Mouse (Mus musculus) liver, embryonic 16.5 days (tissue): ENCODE results near the gene Smyd3. TPM values are rescaled to one million over a fixed set of nuclear protein-coding genes. Genes with fewer than 3 reads are reported as not detected.

Experiments
- ATAC-seq: fragments of 200-750 bp; cut with Nextera tagmentation; 2 replicates; pipeline ENCODE4 v1.8.0; 2017; ENCODE audit warnings: low read depth, mild to moderate bottlenecking, moderate number of reproducible peaks, moderate library complexity
- H3K27ac ChIP-seq: fragments of 300-500 bp; sonication (generic); 2 replicates; pipeline ENCODE4 v1.5.1; 2014; ENCODE audit warnings: mild to moderate bottlenecking, low read length
- H3K27me3 ChIP-seq: fragments of 300-500 bp; sonication (generic); 2 replicates; pipeline ENCODE4 v1.6.1; 2014; ENCODE audit warnings: low read depth, low read length, mixed read lengths; ENCODE audit not compliant: control insufficient read depth, insufficient read depth
- H3K36me3 ChIP-seq: fragments of 300-500 bp; sonication (generic); 2 replicates; pipeline ENCODE4 v1.6.1; 2014; ENCODE audit warnings: mild to moderate bottlenecking; ENCODE audit not compliant: control insufficient read depth, insufficient read depth
- H3K4me1 ChIP-seq: fragments of 300-500 bp; sonication (generic); 2 replicates; pipeline ENCODE4 v1.6.1; 2014; ENCODE audit warnings: low read depth, low read length, mixed read lengths; ENCODE audit not compliant: control insufficient read depth
- H3K4me2 ChIP-seq: fragments of 300-500 bp; sonication (generic); 2 replicates; pipeline ENCODE4 v1.6.1; 2014; ENCODE audit warnings: low read depth, low read length, mixed read lengths
- H3K4me3 ChIP-seq: fragments of 300-500 bp; sonication (generic); 2 replicates; pipeline ENCODE4 v1.5.1; 2014; ENCODE audit warnings: low read depth, mild to moderate bottlenecking, low read length
- H3K9ac ChIP-seq: fragments of 300-500 bp; sonication (generic); 2 replicates; pipeline ENCODE4 v1.6.1; 2014; ENCODE audit warnings: low read depth, low read length
- H3K9me3 ChIP-seq: fragments of 300-500 bp; sonication (generic); replicated peaks from 2 replicates; pipeline ENCODE4 v1.6.1; 2016; ENCODE audit warnings: low read length; ENCODE audit not compliant: control insufficient read depth
- WGBS: fragments of 180-500 bp; shearing (Covaris S2); extraction: QIAGEN DNeasy Blood & Tissue Kit; methylation state at CpG from one replicate; pipeline ENCODE4 v1.1.7; 2014; ENCODE audit not compliant: insufficient replicate concordance; 5-methylcytosine and 5-hydroxymethylcytosine counted together
- polyA plus RNA-seq: library from polyadenylated mRNA; unstranded; fragments of >200 nt; fragmentation: Nextera tagmentation; extraction: Ambion mirVana; gene quantifications from 2 replicates; pipeline ENCODE4 v1.2.1, GENCODE M21; 2015

The Smyd3 gene
- polyA plus RNA-seq, 1 experiment from 2014 or later = 6.4 TPM

DNA sequence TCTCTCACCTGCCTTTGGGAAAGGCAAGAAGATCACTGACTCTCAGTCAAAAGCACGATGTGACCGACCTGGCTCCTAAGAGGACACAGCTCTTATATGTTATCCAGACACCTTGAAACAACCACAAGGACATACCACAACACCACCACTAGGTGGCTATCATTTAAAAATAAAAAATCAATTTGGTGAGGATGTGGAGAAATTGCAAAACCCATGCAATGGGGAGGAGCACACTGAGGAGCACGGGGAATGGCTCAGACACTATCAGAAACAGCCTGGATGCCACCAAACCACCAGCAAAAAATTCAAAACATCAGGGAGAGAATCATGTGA lies 380.7 kb downstream of the Smyd3 start:
- no peak overlapping the region for H3K4me3 ChIP-seq
- 51% methylated on average over 3 of the region's 3 CpGs for WGBS
- ATAC-seq = no peak
- no peaks in the 10 kb centered on the region for H3K27me3 ChIP-seq
- no peaks in the 10 kb centered on the region for H3K4me1 ChIP-seq
- no peaks in the 10 kb centered on the region for H3K9me3 ChIP-seq
- no peak overlapping the region for H3K9ac ChIP-seq
- no peaks in the 10 kb centered on the region for H3K36me3 ChIP-seq
- no peak overlapping the region for H3K4me2 ChIP-seq
- H3K27ac ChIP-seq = no peak overlapping the region

GRCm38 (mm10) chr1:179136461-179137144 lies 381.2 kb downstream of the Smyd3 start:
- WGBS = 59% methylated on average over 14 of the region's 14 CpGs
- H3K9ac ChIP-seq = no peak overlapping the region
- no peak overlapping the region for H3K4me3 ChIP-seq
- no peaks in the 10 kb centered on the region for H3K9me3 ChIP-seq
- H3K27ac ChIP-seq = no peak overlapping the region
- no peaks in the 10 kb centered on the region for H3K4me1 ChIP-seq
- no peaks in the 10 kb centered on the region for H3K36me3 ChIP-seq
- H3K27me3 ChIP-seq = no peaks in the 10 kb centered on the region
- H3K4me2 ChIP-seq = no peak overlapping the region
- ATAC-seq = no peak

GRCm38 (mm10) chr1:179129995-179130394 lies 387.8 kb downstream of the Smyd3 start:
- 72% methylated on average over 5 of the region's 5 CpGs for WGBS
- Histone ChIP-seq H3K4me2 (no peak overlapping the region), H3K4me1 (no peaks in the 10 kb centered on the region), H3K9me3 (no peaks in the 10 kb centered on the region), H3K27ac (no peak overlapping the region), H3K27me3 (no peaks in the 10 kb centered on the region), H3K9ac (no peak overlapping the region), H3K36me3 (no peaks in the 10 kb centered on the region), H3K4me3 (no peak overlapping the region)
- no peak for ATAC-seq

GRCm38 (mm10) chr1:179126287-179126686 lies 391.6 kb downstream of the Smyd3 start:
- Histone ChIP-seq H3K9ac (no peak overlapping the region), H3K36me3 (no peaks in the 10 kb centered on the region), H3K4me3 (no peak overlapping the region), H3K27ac (no peak overlapping the region), H3K27me3 (no peaks in the 10 kb centered on the region), H3K9me3 (no peaks in the 10 kb centered on the region), H3K4me2 (no peak overlapping the region), H3K4me1 (no peaks in the 10 kb centered on the region)
- no peak for ATAC-seq
- 65% methylated on average over 3 of the region's 3 CpGs for WGBS

DNA sequence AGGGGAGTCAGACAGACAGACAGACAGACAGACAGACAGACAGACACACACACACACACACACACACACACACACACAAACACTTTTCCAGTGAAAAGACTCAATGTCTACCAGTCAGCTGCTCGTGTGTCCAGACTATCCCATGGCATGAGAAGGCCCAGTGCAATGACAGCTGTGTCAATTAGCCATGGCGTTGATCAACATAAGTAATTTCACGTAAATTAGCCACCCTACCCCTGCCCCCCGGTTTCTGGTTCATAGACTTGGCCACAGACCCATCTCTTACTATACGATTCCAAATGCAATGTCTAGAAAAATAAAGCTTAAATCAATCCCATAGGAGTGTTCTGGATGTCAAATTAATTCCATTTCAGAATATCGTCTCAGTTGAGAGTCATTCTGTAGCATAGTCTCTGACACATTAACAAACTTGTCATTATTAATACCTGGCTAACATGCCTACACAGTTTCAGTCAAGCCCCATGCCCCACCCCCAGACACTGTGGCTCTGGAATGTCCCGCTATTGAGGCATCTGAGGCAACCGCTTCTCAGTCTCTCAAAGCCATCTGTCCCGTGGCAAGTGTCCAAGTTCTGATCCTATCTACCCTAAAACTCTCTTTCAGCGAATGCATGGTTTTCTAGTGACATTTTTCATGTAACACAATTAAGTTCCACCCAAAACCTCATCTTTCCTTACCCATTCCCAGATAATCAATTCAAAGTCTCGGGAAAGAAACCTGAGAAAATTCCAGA lies 395.2 kb downstream of the Smyd3 start:
- H3K4me1 ChIP-seq = no peaks in the 10 kb centered on the region
- no peak overlapping the region for H3K4me3 ChIP-seq
- no peak overlapping the region for H3K27ac ChIP-seq
- no peak for ATAC-seq
- 55% methylated on average over 11 of the region's 11 CpGs for WGBS
- H3K27me3 ChIP-seq = no peaks in the 10 kb centered on the region
- no peak overlapping the region for H3K9ac ChIP-seq
- no peaks in the 10 kb centered on the region for H3K9me3 ChIP-seq
- H3K4me2 ChIP-seq = no peak overlapping the region
- H3K36me3 ChIP-seq = no peaks in the 10 kb centered on the region

DNA sequence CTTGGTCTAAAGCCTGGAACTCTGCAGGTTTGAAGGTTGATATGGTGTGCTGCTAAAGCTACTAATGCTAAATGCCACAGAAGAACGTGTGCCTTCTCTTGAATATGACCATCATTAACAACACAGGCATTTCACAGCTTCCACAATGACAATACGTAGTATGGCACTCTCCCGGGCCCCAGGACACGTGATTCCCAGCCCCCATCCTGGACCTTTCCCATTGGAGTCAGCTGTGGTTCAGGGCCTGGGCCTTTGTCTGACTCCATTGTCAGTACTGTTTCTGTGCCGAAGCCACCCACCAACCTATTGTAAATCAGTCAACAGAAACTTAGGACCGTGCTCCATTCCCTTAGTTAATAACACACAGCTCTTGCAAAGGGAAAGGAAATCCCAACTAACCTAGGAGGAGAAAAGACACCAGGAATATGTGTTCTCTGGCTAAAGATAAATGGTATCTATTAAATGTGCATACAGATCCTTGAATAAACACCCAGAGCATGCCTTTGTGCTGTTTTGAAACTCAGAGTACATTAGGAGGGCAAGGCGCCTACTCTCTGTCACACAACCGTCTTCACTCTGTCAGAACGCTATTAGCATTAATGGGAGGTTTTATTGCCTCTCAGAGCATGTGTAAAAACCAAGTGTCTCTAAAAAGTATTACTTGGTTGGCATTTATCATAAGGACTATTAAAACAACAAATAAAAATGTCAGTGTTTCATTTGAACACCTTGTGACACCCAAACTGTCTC lies 397.4 kb downstream of the Smyd3 start:
- Histone ChIP-seq H3K4me3 (no peak overlapping the region), H3K9ac (no peak overlapping the region), H3K36me3 (no peaks in the 10 kb centered on the region), H3K27me3 (no peaks in the 10 kb centered on the region), H3K4me1 (no peaks in the 10 kb centered on the region), H3K27ac (no peak overlapping the region), H3K9me3 (no peaks in the 10 kb centered on the region), H3K4me2 (no peak overlapping the region)
- ATAC-seq = no peak
- 70% methylated on average over 9 of the region's 9 CpGs for WGBS

DNA sequence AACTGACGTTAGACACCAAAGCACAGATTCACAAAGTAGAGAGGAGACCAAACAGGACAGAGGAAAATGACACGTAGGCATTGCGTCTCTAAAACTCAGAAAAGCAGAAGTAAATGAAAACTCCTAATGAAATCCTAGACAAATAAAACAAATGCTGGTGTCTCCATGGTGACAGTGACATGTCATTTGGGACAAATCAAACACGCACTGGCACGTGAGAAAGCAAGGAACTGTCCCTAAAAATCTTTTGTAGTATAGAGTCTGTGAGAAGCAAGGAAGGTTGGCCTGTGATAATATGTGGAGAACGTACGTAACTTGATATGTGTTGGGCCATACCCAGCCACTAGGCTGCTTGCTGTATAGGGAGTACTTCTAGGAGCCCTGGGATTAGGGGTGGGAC lies 399.2 kb downstream of the Smyd3 start:
- Histone ChIP-seq H3K27ac (no peak overlapping the region), H3K4me3 (no peak overlapping the region), H3K36me3 (no peaks in the 10 kb centered on the region), H3K9ac (no peak overlapping the region), H3K27me3 (no peaks in the 10 kb centered on the region), H3K9me3 (no peaks in the 10 kb centered on the region), H3K4me2 (no peak overlapping the region), H3K4me1 (peaks cover 2% of the 10 kb centered on the region; the same call in 1 of the 2 replicates)
- 69% methylated on average over 7 of the region's 7 CpGs for WGBS
- no peak for ATAC-seq

DNA sequence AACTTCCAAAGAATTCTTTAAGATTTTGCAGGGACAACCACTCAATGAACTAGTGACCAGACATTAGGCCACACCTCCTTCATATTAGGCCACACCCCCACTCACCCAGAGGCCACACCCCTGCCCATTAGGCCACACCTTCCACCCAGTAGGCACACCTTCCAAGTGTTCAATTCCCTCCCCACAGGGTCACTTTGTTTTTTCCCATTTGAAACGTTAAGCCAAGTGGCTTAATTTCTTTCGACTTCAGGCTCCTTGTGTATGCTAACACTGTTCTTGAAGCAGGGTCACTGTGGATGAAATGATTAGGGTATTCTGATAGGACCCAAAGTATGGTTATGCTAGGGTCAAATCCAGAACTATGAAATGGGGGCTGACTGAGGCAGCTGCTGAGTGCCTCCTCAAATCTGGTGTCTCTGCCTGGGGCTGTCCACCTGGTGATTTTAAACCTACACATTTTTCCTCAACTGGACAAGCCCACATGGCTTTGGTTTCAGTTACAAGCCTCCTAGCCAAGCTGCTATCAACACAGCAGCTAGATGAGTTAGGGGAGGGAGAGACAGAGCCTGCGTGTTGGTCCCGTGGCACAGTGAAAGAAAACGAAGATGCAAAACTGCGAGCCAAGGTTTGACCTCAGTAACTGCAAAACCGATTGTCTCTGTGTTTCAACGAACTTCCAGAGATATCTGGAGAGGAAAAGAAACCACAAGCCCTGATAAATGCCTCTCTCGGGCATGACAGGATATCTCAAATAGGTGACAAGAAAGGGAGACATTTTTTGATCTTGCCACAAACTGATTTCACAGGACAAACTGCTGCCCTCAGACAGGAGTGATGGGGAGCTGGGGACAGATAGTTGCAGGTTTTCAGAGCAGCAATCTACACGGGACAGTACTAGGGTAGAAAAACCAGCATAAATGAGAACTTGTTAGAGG lies 400.8 kb downstream of the Smyd3 start:
- ATAC-seq = peak; percentile 42; the same call in 1 of the 2 replicates
- Histone ChIP-seq H3K27me3 (no peaks in the 10 kb centered on the region), H3K4me1 (peaks cover 2% of the 10 kb centered on the region; the same call in 1 of the 2 replicates), H3K9me3 (no peaks in the 10 kb centered on the region), H3K9ac (no peak overlapping the region), H3K27ac (no peak overlapping the region), H3K4me2 (no peak overlapping the region), H3K36me3 (no peaks in the 10 kb centered on the region), H3K4me3 (no peak overlapping the region)
- WGBS = 30% methylated on average over 10 of the region's 10 CpGs
